Mouse (Mus musculus) stomach, adult 2 months (tissue): ENCODE measurements around the gene Phlpp1. TPM values are rescaled to one million over a fixed set of nuclear protein-coding genes. Genes with fewer than 3 reads are reported as not detected.

Source experiments
- polyA plus RNA-seq: library from polyadenylated mRNA; depleted of rRNA; stranded (reverse); fragments of >200 nt; gene quantifications from 2 replicates; pipeline ENCODE4 v1.2.3, GENCODE M21; 2012; rRNA removed

The Phlpp1 gene
- polyA plus RNA-seq = 4.2 and 5.2 TPM in 2 replicates

GRCm38 (mm10) chr1:106171241-106172220 lies at the start of gene Phlpp1:
TSS of gene Phlpp1 (plus strand) at chr1:106171752.

Other genes with a start within 250 kb of the Phlpp1 start
- 4.6 and 4.9 TPM in 2 replicates for gene Zcchc2, start 181.3 kb upstream of the Phlpp1 start, polyA plus RNA-seq